Mouse (Mus musculus) adrenal gland, adult 18-20 months (tissue): ENCODE data around the gene Rps25. TPM values are rescaled to one million over a fixed set of nuclear protein-coding genes. Genes with fewer than 3 reads are reported as not detected.
"Not testable (repeated sequence)": the region's sequence is repeated elsewhere in the genome, so short reads cannot be mapped to it uniquely, and the experiment has no call there.

Source experiments
- DNase-seq, 2 experiments: peaks; one replicate each; pipeline ENCODE4 v3.0.0; 2021 to 2022; ENCODE audit warnings: low spot score in 2 of 2
- long read RNA-seq, 2 experiments: library from polyadenylated mRNA; stranded (forward); transcript quantifications; one replicate each; pipeline ENCODE4 v2.0.0; 2021
- total RNA-seq, 2 experiments: library from RNA; stranded (reverse); gene quantifications; 1 replicate in 1 of 2; 2 replicates in 1 of 2; pipeline ENCODE4 v1.2.3; 2021

Rps25 gene
- total RNA-seq, result 1,000 to 10,000 TPM; 1,079 to 1,172 TPM
- long read RNA-seq, experiment 1, transcript Rps25-201 (5 exons, 1,280 nt), result major isoform, 37 of 43 reads
- long read RNA-seq, experiment 1, partial matches to known transcripts, result 3 of 43 reads
- long read RNA-seq, experiment 1, other reads (novel, unspliced or antisense), result 3 of 43 reads
- long read RNA-seq, experiment 2, transcript Rps25-203 (4 exons, 703 nt), result minor isoform, 6 of 227 reads
- long read RNA-seq, experiment 2, transcript Rps25-201 (5 exons, 1,280 nt), result major isoform, 191 of 227 reads
- long read RNA-seq, experiment 2, partial matches to known transcripts, result 25 of 227 reads
- long read RNA-seq, experiment 2, other reads (novel, unspliced or antisense), result 3 of 227 reads

GRCm38 (mm10) chr9:44406906-44407751 is at the start of gene Rps25, which contains the start of gene Trappc4:
Gene Rps25, plus strand, starts transcription at chr9:44407139.
Gene Trappc4, minus strand, starts transcription at chr9:44407600.
- peak; percentile 89 to 90 for DNase-seq

- DNase-seq, result no peak
Observed at GRCm38 (mm10) chr9:44357207-44357606, 49.7 kb upstream of the Rps25 start.

GRCm38 (mm10) chr9:44361190-44361917 is 45.6 kb upstream of the Rps25 start, which contains the start of gene Vps11:
Gene Vps11, minus strand, starts transcription at chr9:44361670.
- peak; percentile 92 to 94 for DNase-seq

- not testable (repeated sequence) for DNase-seq
Observed at GRCm38 (mm10) chr9:44361931-44362330, 45.0 kb upstream of the Rps25 start.

- peak in 1 of 2 experiments; percentile 41 for DNase-seq
Observed at GRCm38 (mm10) chr9:44364480-44364879, 42.5 kb upstream of the Rps25 start.

GRCm38 (mm10) chr9:44373386-44373785 is 33.6 kb upstream of the Rps25 start:
- no peak for DNase-seq

- DNase-seq, result no peak
Observed at GRCm38 (mm10) chr9:44376141-44376540, 30.8 kb upstream of the Rps25 start.

GRCm38 (mm10) chr9:44377335-44377734 is 29.6 kb upstream of the Rps25 start:
- DNase-seq, result not testable (repeated sequence)

- no peak for DNase-seq
Observed at GRCm38 (mm10) chr9:44378153-44378730, 28.7 kb upstream of the Rps25 start.

- peak; percentile 99 for DNase-seq
Observed at GRCm38 (mm10) chr9:44379054-44379834, 27.7 kb upstream of the Rps25 start, which contains the start of gene Hyou1. Gene Hyou1, plus strand, starts transcription at chr9:44379490.

- DNase-seq, result no peak
Observed at GRCm38 (mm10) chr9:44379862-44380261, 27.1 kb upstream of the Rps25 start.

GRCm38 (mm10) chr9:44384596-44384995 is 22.3 kb upstream of the Rps25 start:
- peak in 1 of 2 experiments; percentile 26 for DNase-seq

GRCm38 (mm10) chr9:44387221-44387620 is 19.7 kb upstream of the Rps25 start:
- DNase-seq, result no peak

GRCm38 (mm10) chr9:44389273-44389672 is 17.7 kb upstream of the Rps25 start:
- DNase-seq, result no peak

- DNase-seq, result peak; percentile 71 to 77
Observed at GRCm38 (mm10) chr9:44391466-44391865, 15.5 kb upstream of the Rps25 start.

GRCm38 (mm10) chr9:44396684-44397411 is 10.1 kb upstream of the Rps25 start, which contains the start of gene Slc37a4:
Gene Slc37a4, plus strand, starts transcription at chr9:44396852.
- peak; percentile 88 to 93 for DNase-seq

- no peak for DNase-seq
Observed at GRCm38 (mm10) chr9:44398087-44398486, 8.9 kb upstream of the Rps25 start.

- no peak for DNase-seq
Observed at GRCm38 (mm10) chr9:44398551-44398950, 8.4 kb upstream of the Rps25 start.
